Mouse (Mus musculus): ENCODE measurements around the gene Rgl1. TPM values are rescaled to one million over a fixed set of nuclear protein-coding genes. Genes with fewer than 3 reads are reported as not detected.
A peak's percentile ranks its signal among the peaks of the same experiment; 100 is the strongest.

The Rgl1 gene
- total RNA-seq, 1 experiment = 1.3 TPM

GRCm38 (mm10) chr1:152799897-152800296 is 33.7 kb upstream of the Rgl1 start, which contains the start of gene Ncf2:
Gene Ncf2 (plus strand): TSS chr1:152800194.
- no peak for DNase-seq (ENCODE audit: low read depth, low spot score)
- H3K4me1 ChIP-seq (ENCODE audit: control insufficient read depth in 2 of 2, insufficient read depth in 2 of 2, low read length in 2 of 2, poor library complexity in 1 of 2) = peaks cover 10 to 33% of the 10 kb centered on the region in 2 experiments; a peak in 3 of 4 replicates
- H3K36me3 ChIP-seq (ENCODE audit: control insufficient read depth, insufficient read depth, low read length, poor library complexity, severe bottlenecking) = no peaks in the 10 kb centered on the region
- no peak within 1 kb of the TSS for H3K4me3 ChIP-seq (ENCODE audit: insufficient read depth in 1 of 2, low read depth in 1 of 2, low read length in 2 of 2, poor library complexity in 1 of 2, severe bottlenecking in 1 of 2)
- H3K27ac ChIP-seq (ENCODE audit: insufficient read depth, low read depth, low read length, poor library complexity, severe bottlenecking) = no peak within 1 kb of the TSS
- TF ChIP-seq MAFK (IDR thresholded peaks at IDR 0.05; ENCODE audit: insufficient read depth, low read depth, low read length) = peak; percentile 60; the same call in 1 of the 2 replicates
- TF ChIP-seq ZC3H11A (IDR thresholded peaks at IDR 0.05; ENCODE audit: borderline replicate concordance, low read depth, low read length) = no peak
- no peak within 1 kb of the TSS for H3K9ac ChIP-seq (ENCODE audit: insufficient read depth, low read depth, low read length, poor library complexity, severe bottlenecking)
- in situ Hi-C loops (cut with MboI; ENCODE audit: low sequenced_read_pairs in 2 of 2, unreplicated experiment in 2 of 2) = loop anchor here (25.0 kb wide), 2 partner anchors 287 to 587 kb away; no protein-coding TSS in a partner anchor
- no peaks in the 10 kb centered on the region for H3K9me3 ChIP-seq (ENCODE audit: control insufficient read depth, insufficient read depth, low read depth, low read length)

GRCm38 (mm10) chr1:152798125-152798524 is 32.0 kb upstream of the Rgl1 start:
- no peak overlapping the region for H3K9ac ChIP-seq (ENCODE audit: insufficient read depth, low read depth, low read length, poor library complexity, severe bottlenecking)
- no peak overlapping the region for H3K27ac ChIP-seq (ENCODE audit: insufficient read depth, low read depth, low read length, poor library complexity, severe bottlenecking)
- DNase-seq (ENCODE audit: low read depth, low spot score) = no peak
- no peak for TF ChIP-seq ZC3H11A (IDR thresholded peaks at IDR 0.05; ENCODE audit: borderline replicate concordance, low read depth, low read length)
- 0 out of 2 replicates have a peak, but pooled peaks have one; percentile 30 for TF ChIP-seq ZNF384 (IDR thresholded peaks at IDR 0.05; ENCODE audit: low read depth, low read length)
- in situ Hi-C loops (cut with MboI; ENCODE audit: low sequenced_read_pairs in 2 of 2, unreplicated experiment in 2 of 2) = loop anchor here (25.0 kb wide), 2 partner anchors 289 to 589 kb away; no protein-coding TSS in a partner anchor
- no peaks in the 10 kb centered on the region for H3K9me3 ChIP-seq (ENCODE audit: control insufficient read depth, insufficient read depth, low read depth, low read length)
- H3K36me3 ChIP-seq (ENCODE audit: control insufficient read depth, insufficient read depth, low read length, poor library complexity, severe bottlenecking) = no peaks in the 10 kb centered on the region
- H3K4me1 ChIP-seq (ENCODE audit: control insufficient read depth in 2 of 2, insufficient read depth in 2 of 2, low read length in 2 of 2, poor library complexity in 1 of 2) = peaks cover 12 to 37% of the 10 kb centered on the region in 2 experiments; a peak in 3 of 4 replicates
- H3K4me3 ChIP-seq (ENCODE audit: insufficient read depth in 1 of 2, low read depth in 1 of 2, low read length in 2 of 2, poor library complexity in 1 of 2, severe bottlenecking in 1 of 2) = no peak overlapping the region

- peak overlapping the region; percentile 23 to 24; a peak in 1 of 4 replicates for H3K4me3 ChIP-seq (ENCODE audit: insufficient read depth in 1 of 2, low read depth in 1 of 2, low read length in 2 of 2, poor library complexity in 1 of 2, severe bottlenecking in 1 of 2)
- peak overlapping the region; percentile 47; the same call in 1 of the 2 replicates for H3K9ac ChIP-seq (ENCODE audit: insufficient read depth, low read depth, low read length, poor library complexity, severe bottlenecking)
- in situ Hi-C loops (cut with MboI; ENCODE audit: low sequenced_read_pairs in 2 of 2, unreplicated experiment in 2 of 2) = loop anchor here (25.0 kb wide), 2 partner anchors 291 to 591 kb away; no protein-coding TSS in a partner anchor
- peaks cover 18 to 41% of the 10 kb centered on the region in 2 experiments for H3K4me1 ChIP-seq (ENCODE audit: control insufficient read depth in 2 of 2, insufficient read depth in 2 of 2, low read length in 2 of 2, poor library complexity in 1 of 2)
- H3K9me3 ChIP-seq (ENCODE audit: control insufficient read depth, insufficient read depth, low read depth, low read length) = no peaks in the 10 kb centered on the region
- no peak for DNase-seq (ENCODE audit: low read depth, low spot score)
- no peaks in the 10 kb centered on the region for H3K36me3 ChIP-seq (ENCODE audit: control insufficient read depth, insufficient read depth, low read length, poor library complexity, severe bottlenecking)
- TF ChIP-seq MAFK (IDR thresholded peaks at IDR 0.05; ENCODE audit: insufficient read depth, low read depth, low read length) = no peak
- TF ChIP-seq HCFC1 (IDR thresholded peaks at IDR 0.05; ENCODE audit: borderline replicate concordance, insufficient read depth, low read length) = no peak
- no peak for TF ChIP-seq ZC3H11A (IDR thresholded peaks at IDR 0.05; ENCODE audit: borderline replicate concordance, low read depth, low read length)
- no peak overlapping the region for H3K27ac ChIP-seq (ENCODE audit: insufficient read depth, low read depth, low read length, poor library complexity, severe bottlenecking)
These were observed 30.6 kb upstream of the Rgl1 start for GRCm38 (mm10) chr1:152796683-152797263.

GRCm38 (mm10) chr1:152795688-152796255 is 29.6 kb upstream of the Rgl1 start:
- in situ Hi-C loops (cut with MboI; ENCODE audit: low sequenced_read_pairs in 2 of 2, unreplicated experiment in 2 of 2) = loop anchor here (25.0 kb wide), 2 partner anchors 292 to 592 kb away; no protein-coding TSS in a partner anchor
- DNase-seq (ENCODE audit: low read depth, low spot score) = no peak
- TF ChIP-seq HCFC1 (IDR thresholded peaks at IDR 0.05; ENCODE audit: borderline replicate concordance, insufficient read depth, low read length) (no peak), MAFK (IDR thresholded peaks at IDR 0.05; ENCODE audit: insufficient read depth, low read depth, low read length) (no peak), ZC3H11A (IDR thresholded peaks at IDR 0.05; ENCODE audit: borderline replicate concordance, low read depth, low read length) (no peak), ZNF384 (IDR thresholded peaks at IDR 0.05; ENCODE audit: low read depth, low read length) (no peak), CHD2 (IDR thresholded peaks at IDR 0.05; ENCODE audit: low read depth, low read length) (no peak)
- H3K4me3 ChIP-seq (ENCODE audit: insufficient read depth in 1 of 2, low read depth in 1 of 2, low read length in 2 of 2, poor library complexity in 1 of 2, severe bottlenecking in 1 of 2) = peak overlapping the region; percentile 16 to 27; a peak in 2 of 4 replicates
- H3K4me1 ChIP-seq (ENCODE audit: control insufficient read depth in 2 of 2, insufficient read depth in 2 of 2, low read length in 2 of 2, poor library complexity in 1 of 2) = peaks cover 17 to 46% of the 10 kb centered on the region in 2 experiments
- no peaks in the 10 kb centered on the region for H3K9me3 ChIP-seq (ENCODE audit: control insufficient read depth, insufficient read depth, low read depth, low read length)
- H3K27ac ChIP-seq (ENCODE audit: insufficient read depth, low read depth, low read length, poor library complexity, severe bottlenecking) = no peak overlapping the region
- no peaks in the 10 kb centered on the region for H3K36me3 ChIP-seq (ENCODE audit: control insufficient read depth, insufficient read depth, low read length, poor library complexity, severe bottlenecking)
- no peak overlapping the region; the same call in 1 of the 2 replicates for H3K9ac ChIP-seq (ENCODE audit: insufficient read depth, low read depth, low read length, poor library complexity, severe bottlenecking)

Data from ES-E14 (cell line).